Comparison of ENCODE assay signal across 8 mouse cellular contexts in genomic region chr4:149426325-149427199, GRCm38 (mm10). TPM values are rescaled to one million over a fixed set of nuclear protein-coding genes. Genes with fewer than 3 reads are reported as not detected.
DNase-seq lines count a peak whose midpoint lies in the region; ATAC-seq and TF ChIP-seq lines count a peak whose summit lies in the region.

Gene Ube4b, minus strand, starts transcription at chr4:149426749.

- DNase-seq in CH12.LX (ENCODE audit: extremely low read depth) = peak; percentile 98
- peak; percentile 87 for DNase-seq in c-Kit-positive CD71-positive TER-119-negative erythroid progenitor cells, embryonic 14.5 days (ENCODE audit: low read depth)
- peak; percentile 95 for DNase-seq in heart, postnatal 0 days (ENCODE audit: low spot score)
- peak; percentile 100 for DNase-seq in kidney, postnatal 4 days

- H3K9ac ChIP-seq in CH12.LX (ENCODE audit: insufficient read depth, low read depth) = peak within 1 kb of the TSS; percentile 74
- peak within 1 kb of the TSS; percentile 86 for H3K9ac ChIP-seq in forebrain, embryonic 12.5 days
- peak within 1 kb of the TSS; percentile 94 for H3K9ac ChIP-seq in heart, postnatal 0 days (replicated peaks; ENCODE audit: low read depth, low read length)
- H3K9ac ChIP-seq in liver, embryonic 16.5 days (ENCODE audit: low read depth, low read length) = peak within 1 kb of the TSS; percentile 95
- H3K9ac ChIP-seq in neural tube, embryonic 13.5 days = peak within 1 kb of the TSS; percentile 96

- H3K4me3 ChIP-seq in CH12.LX (replicated peaks in 1 of 3; ENCODE audit: low read depth in 2 of 3, low read length in 2 of 3, poor library complexity in 1 of 3) = peak within 1 kb of the TSS; percentile 83 to 97 (median 91)
- peak within 1 kb of the TSS; percentile 94 for H3K4me3 ChIP-seq in forebrain, embryonic 12.5 days (replicated peaks)
- H3K4me3 ChIP-seq in heart, postnatal 0 days (ENCODE audit: low read depth, low read length) = peak within 1 kb of the TSS; percentile 91
- peak within 1 kb of the TSS; percentile 88 for H3K4me3 ChIP-seq in liver, embryonic 16.5 days (ENCODE audit: low read depth, low read length)
- peak within 1 kb of the TSS; percentile 88 for H3K4me3 ChIP-seq in neural tube, embryonic 13.5 days
- H3K4me3 ChIP-seq in testis, adult 2 months (ENCODE audit: control insufficient read depth, low read depth, low read length) = peak within 1 kb of the TSS; percentile 94

- H3K27ac ChIP-seq in CH12.LX (ENCODE audit: insufficient read depth, low read depth) = peak within 1 kb of the TSS; percentile 73
- peak within 1 kb of the TSS; percentile 99 for H3K27ac ChIP-seq in forebrain, embryonic 12.5 days
- H3K27ac ChIP-seq in heart, postnatal 0 days (ENCODE audit: low read depth) = peak within 1 kb of the TSS; percentile 97
- peak within 1 kb of the TSS; percentile 90 for H3K27ac ChIP-seq in liver, embryonic 16.5 days (ENCODE audit: low read length)
- H3K27ac ChIP-seq in neural tube, embryonic 13.5 days (replicated peaks) = peak within 1 kb of the TSS; percentile 99
- H3K27ac ChIP-seq in testis, adult 2 months (ENCODE audit: control insufficient read depth, insufficient read depth, low read depth, low read length) = peak within 1 kb of the TSS; percentile 90

- no peak for TF ChIP-seq EP300 in CH12.LX (IDR thresholded peaks at IDR 0.05; ENCODE audit: low read length)
- TF ChIP-seq EP300 in heart, postnatal 0 days (IDR thresholded peaks at IDR 0.05; ENCODE audit: low read depth) = peak; percentile 67

- peaks cover 2 to 5% of the 10 kb centered on the region in 2 experiments; a peak in 3 of 4 replicates for H3K4me1 ChIP-seq in CH12.LX (ENCODE audit: control insufficient read depth in 1 of 2, insufficient read depth in 2 of 2)
- peaks cover 17% of the 10 kb centered on the region for H3K4me1 ChIP-seq in forebrain, embryonic 12.5 days
- no peaks in the 10 kb centered on the region for H3K4me1 ChIP-seq in heart, postnatal 0 days (ENCODE audit: control insufficient read depth, insufficient read depth)
- peaks cover 8% of the 10 kb centered on the region for H3K4me1 ChIP-seq in liver, embryonic 16.5 days (ENCODE audit: control insufficient read depth, low read depth, low read length)
- peaks cover 36% of the 10 kb centered on the region for H3K4me1 ChIP-seq in neural tube, embryonic 13.5 days (replicated peaks)
- H3K4me1 ChIP-seq in testis, adult 2 months (ENCODE audit: control insufficient read depth, insufficient read depth, low read length) = peaks cover 3% of the 10 kb centered on the region

- peak; percentile 95 for ATAC-seq in forebrain, embryonic 12.5 days (ENCODE audit: low FRiP score)
- peak; percentile 95 for ATAC-seq in heart, postnatal 0 days (ENCODE audit: insufficient read depth, low read depth)
- peak; percentile 89 for ATAC-seq in liver, embryonic 16.5 days (ENCODE audit: low read depth)
- ATAC-seq in neural tube, embryonic 13.5 days (ENCODE audit: low read depth) = peak; percentile 95

- dilution Hi-C loops in CH12.LX (cut with MboI; ENCODE audit: extremely low pct_ligation_motif_present, extremely low pct_unique_long_range_greater_than_20kb, low sequenced_read_pairs) = no loop called here

- TF ChIP-seq CTCF in CH12.LX (conservative IDR thresholded peaks at IDR 0.05 in 1 of 2, IDR thresholded peaks at IDR 0.05 in 1 of 2; ENCODE audit: low read depth in 2 of 2, low read length in 2 of 2) = no peak
- no peak for TF ChIP-seq CTCF in heart, postnatal 0 days (IDR thresholded peaks at IDR 0.05; ENCODE audit: low read depth)
- no peak for TF ChIP-seq CTCF in testis, adult 2 months (IDR thresholded peaks at IDR 0.05; ENCODE audit: control insufficient read depth, insufficient read depth, insufficient replicate concordance, low read depth, low read length)

- peaks cover 6 to 11% of the 10 kb centered on the region in 2 experiments for H3K36me3 ChIP-seq in CH12.LX (replicated peaks in 1 of 2; ENCODE audit: control insufficient read depth in 1 of 2, insufficient read depth in 1 of 2, low read length in 1 of 2)
- H3K36me3 ChIP-seq in forebrain, embryonic 12.5 days (replicated peaks) = no peaks in the 10 kb centered on the region
- H3K36me3 ChIP-seq in heart, postnatal 0 days (replicated peaks; ENCODE audit: control insufficient read depth, insufficient read depth, low read length) = no peaks in the 10 kb centered on the region
- no peaks in the 10 kb centered on the region for H3K36me3 ChIP-seq in liver, embryonic 16.5 days (ENCODE audit: control insufficient read depth, insufficient read depth)
- no peaks in the 10 kb centered on the region for H3K36me3 ChIP-seq in neural tube, embryonic 13.5 days
- no peaks in the 10 kb centered on the region for H3K36me3 ChIP-seq in testis, adult 2 months (ENCODE audit: control insufficient read depth, insufficient read depth, low read length)

- no peaks in the 10 kb centered on the region for H3K27me3 ChIP-seq in CH12.LX (replicated peaks)
- no peaks in the 10 kb centered on the region for H3K27me3 ChIP-seq in forebrain, embryonic 12.5 days
- no peaks in the 10 kb centered on the region for H3K27me3 ChIP-seq in heart, postnatal 0 days (ENCODE audit: control insufficient read depth, insufficient read depth, low read length)
- no peaks in the 10 kb centered on the region for H3K27me3 ChIP-seq in liver, embryonic 16.5 days (ENCODE audit: control insufficient read depth, insufficient read depth, low read depth, low read length)
- H3K27me3 ChIP-seq in neural tube, embryonic 13.5 days = no peaks in the 10 kb centered on the region
- no peaks in the 10 kb centered on the region for H3K27me3 ChIP-seq in testis, adult 2 months (ENCODE audit: control insufficient read depth, insufficient read depth, low read length)

- WGBS in forebrain, embryonic 12.5 days = under 1% methylated on average over 48 of the region's 50 CpGs
- under 1% methylated on average over 44 of the region's 50 CpGs for WGBS in heart, postnatal 0 days
- under 1% methylated on average over 35 of the region's 50 CpGs for WGBS in liver, embryonic 16.5 days (ENCODE audit: insufficient replicate concordance)
- WGBS in neural tube, embryonic 13.5 days = under 1% methylated on average over 47 of the region's 50 CpGs

- peak; percentile 74 for TF ChIP-seq POLR2A in CH12.LX (IDR thresholded peaks at IDR 0.05; ENCODE audit: low read depth, low read length)
- peak; percentile 46; the same call in 1 of the 2 replicates for TF ChIP-seq POLR2A in testis, adult 2 months (IDR thresholded peaks at IDR 0.05; ENCODE audit: control insufficient read depth, low read depth, low read length)

- in situ Hi-C loops in CH12.LX (cut with MboI; ENCODE audit: low pct_ligation_motif_present, low pct_unique_long_range_greater_than_20kb, low sequenced_read_pairs) = no loop called here

- TF ChIP-seq RAD21 in CH12.LX (IDR thresholded peaks at IDR 0.05; ENCODE audit: low read depth, low read length) = no peak

- peak within 1 kb of the TSS; percentile 65 for H3K4me2 ChIP-seq in CH12.LX (ENCODE audit: insufficient read depth, low read depth, poor library complexity, severe bottlenecking)
- H3K4me2 ChIP-seq in forebrain, embryonic 12.5 days = peak within 1 kb of the TSS; percentile 80
- H3K4me2 ChIP-seq in heart, postnatal 0 days (ENCODE audit: low read depth, low read length) = peak within 1 kb of the TSS; percentile 78
- H3K4me2 ChIP-seq in liver, embryonic 16.5 days (ENCODE audit: low read depth, low read length) = peak within 1 kb of the TSS; percentile 72
- peak within 1 kb of the TSS; percentile 90 for H3K4me2 ChIP-seq in neural tube, embryonic 13.5 days

- peaks cover 8% of the 10 kb centered on the region for H3K9me3 ChIP-seq in CH12.LX (replicated peaks; ENCODE audit: low read length)
- H3K9me3 ChIP-seq in forebrain, embryonic 12.5 days = no peaks in the 10 kb centered on the region
- no peaks in the 10 kb centered on the region for H3K9me3 ChIP-seq in heart, postnatal 0 days (replicated peaks; ENCODE audit: control insufficient read depth, low read length)
- H3K9me3 ChIP-seq in liver, embryonic 16.5 days (replicated peaks; ENCODE audit: control insufficient read depth, low read length) = no peaks in the 10 kb centered on the region
- H3K9me3 ChIP-seq in neural tube, embryonic 13.5 days = no peaks in the 10 kb centered on the region

- peaks cover 38% of the 10 kb centered on the region for H3K79me2 ChIP-seq in CH12.LX (replicated peaks; ENCODE audit: control insufficient read depth, extremely low read depth, insufficient read depth, poor library complexity, severe bottlenecking)

TF ChIP-seq in CH12.LX, 34 proteins besides CTCF, POLR2A, EP300 and RAD21 (continues in another document):
- TF ChIP-seq JUND (conservative IDR thresholded peaks at IDR 0.05; ENCODE audit: low read depth, low read length) = no peak
- TF ChIP-seq IRF4 (IDR thresholded peaks at IDR 0.05; ENCODE audit: low read depth, low read length) = peak; percentile 25; the same call in 1 of the 2 replicates
- TF ChIP-seq CHD1 (IDR thresholded peaks at IDR 0.05; ENCODE audit: low read depth, low read length) = no peak
- peak; percentile 75 for TF ChIP-seq ELF1 (IDR thresholded peaks at IDR 0.05; ENCODE audit: low read depth, low read length)
- peak; percentile 96 for TF ChIP-seq USF1 (IDR thresholded peaks at IDR 0.05; ENCODE audit: low read depth, low read length)
- peak; percentile 94 for TF ChIP-seq USF2 (conservative IDR thresholded peaks at IDR 0.05; ENCODE audit: low read depth, low read length)
- peak; percentile 97 for TF ChIP-seq CHD2 (IDR thresholded peaks at IDR 0.05; ENCODE audit: low read length)
- TF ChIP-seq MAFK (IDR thresholded peaks at IDR 0.05; ENCODE audit: insufficient replicate concordance, low read length) = no peak
- TF ChIP-seq ZMIZ1 (IDR thresholded peaks at IDR 0.05; ENCODE audit: low read depth, low read length) = no peak
- peak; percentile 91 for TF ChIP-seq BHLHE40 (IDR thresholded peaks at IDR 0.05; ENCODE audit: low read depth, low read length)
- TF ChIP-seq MAZ (IDR thresholded peaks at IDR 0.05; ENCODE audit: low read depth, low read length) = peak; percentile 87; the same call in 1 of the 2 replicates
- no peak for TF ChIP-seq ZKSCAN1 (IDR thresholded peaks at IDR 0.05; ENCODE audit: borderline replicate concordance, low read depth, low read length)
- no peak for TF ChIP-seq RCOR1 (conservative IDR thresholded peaks at IDR 0.05; ENCODE audit: low read depth, low read length)
- no peak for TF ChIP-seq GABPA (IDR thresholded peaks at IDR 0.05; ENCODE audit: insufficient replicate concordance, low read depth, low read length)

RNA-seq across cellular contexts. Expression of gene Ube4b, which starts in this region (rescaled TPM):
- 35.3 and 41.6 TPM in 2 replicates for total RNA-seq in CH12.LX (2012; rRNA removed)
- total RNA-seq in CH12.LX (2014; rRNA removed) = 13.1 and 14.3 TPM in 2 replicates
- polyA plus RNA-seq in CH12.LX (2012; ENCODE audit: insufficient read length, low read depth) = 47.9 and 60.0 TPM in 2 replicates
- polyA plus RNA-seq in forebrain, embryonic 12.5 days (2016; fragmentation: Nextera tagmentation; extraction: Ambion mirVana) = 68.9 and 76.0 TPM in 2 replicates
- total RNA-seq in heart, postnatal 0 days (2014; rRNA removed; ENCODE audit: low replicate concordance) = 56.4 and 70.5 TPM in 2 replicates
- 17.6 and 20.2 TPM in 2 replicates for polyA plus RNA-seq in heart, postnatal 0 days (2015; fragmentation: Nextera tagmentation; extraction: Ambion mirVana)
- polyA plus RNA-seq in liver, embryonic 16.5 days (2015; fragmentation: Nextera tagmentation; extraction: Ambion mirVana) = 9.2 and 10.3 TPM in 2 replicates
- polyA plus RNA-seq in neural tube, embryonic 13.5 days (2015; fragmentation: Nextera tagmentation; extraction: Ambion mirVana) = 58.2 and 67.6 TPM in 2 replicates
- polyA plus RNA-seq in testis, adult 2 months (2012; rRNA removed) = 36.5 and 40.4 TPM in 2 replicates

Comparison
In these comparisons a context has a peak if more than half of its experiments do, and no peak if none do; other contexts are left out.
1. Peak in every context shown above with its lines: DNase-seq, ATAC-seq, H3K4me3 ChIP-seq and H3K27ac ChIP-seq.